Mouse (Mus musculus): ENCODE measurements around the gene Anxa5.

DNA sequence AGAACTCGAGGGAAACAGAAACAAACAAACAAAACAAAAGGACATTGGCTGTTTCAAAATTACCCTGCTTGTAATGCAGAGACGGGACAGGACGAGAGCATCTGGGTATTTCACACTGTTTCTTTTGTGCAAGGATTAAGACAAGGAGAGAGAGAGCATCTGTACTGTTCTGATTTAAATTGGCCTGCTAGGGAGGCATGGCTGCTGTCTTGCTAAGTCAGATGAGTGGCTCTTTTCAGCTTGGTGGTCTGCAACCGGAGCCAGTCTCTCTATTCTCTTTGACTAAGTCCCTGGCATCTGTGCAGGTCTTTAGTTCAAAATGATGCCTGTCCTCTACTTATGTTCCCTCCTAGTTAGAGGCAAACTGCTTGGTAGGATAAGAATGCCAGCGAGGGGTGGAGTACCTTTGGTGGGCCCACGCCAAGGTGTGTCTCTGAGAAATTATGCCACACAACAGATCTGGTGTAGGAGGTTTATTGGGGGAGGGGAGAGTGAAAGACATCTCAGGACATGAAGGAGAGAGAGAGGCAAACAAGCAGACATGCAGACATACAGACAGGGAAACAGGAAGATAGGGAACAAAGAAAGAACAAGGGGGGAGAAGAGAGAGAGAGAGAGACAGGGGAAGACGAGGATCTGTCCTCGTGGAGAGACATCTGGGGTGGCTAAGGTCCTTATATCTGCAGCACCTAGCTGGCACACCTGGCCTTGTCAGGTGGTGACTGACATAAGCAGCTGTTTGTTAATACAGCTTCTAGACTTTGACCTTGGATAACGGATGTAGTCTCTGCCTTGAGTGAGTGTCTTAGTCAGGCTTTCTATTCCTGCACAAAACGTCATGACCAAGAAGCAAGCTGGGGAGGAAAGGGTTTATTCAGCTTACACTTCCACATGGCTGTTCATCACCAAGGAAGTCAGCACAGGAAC is 30.4 kb upstream of the Anxa5 start:
- no peak for TF ChIP-seq CTCF (IDR thresholded peaks at IDR 0.05; ENCODE audit: insufficient read depth, low read depth, low read length)
- TF ChIP-seq POLR2A (IDR thresholded peaks at IDR 0.05; ENCODE audit: insufficient read depth, low read depth, low read length) = no peak

Measured in olfactory bulb, adult 2 months (tissue).